Mouse (Mus musculus): ENCODE data around the gene Zmynd12.

Gene Zmynd12

GRCm38 (mm10) chr4:119447786-119448185 is 25.2 kb downstream of the Zmynd12 start:
- DNase-seq (ENCODE audit: low read depth, low spot score) = no peak

GRCm38 (mm10) chr4:119450436-119450835 is 27.8 kb downstream of the Zmynd12 start:
- no peak for DNase-seq (ENCODE audit: low read depth, low spot score)

- no peak for DNase-seq (ENCODE audit: low read depth, low spot score)
These were observed 30.5 kb downstream of the Zmynd12 start for GRCm38 (mm10) chr4:119453128-119453527.

DNA sequence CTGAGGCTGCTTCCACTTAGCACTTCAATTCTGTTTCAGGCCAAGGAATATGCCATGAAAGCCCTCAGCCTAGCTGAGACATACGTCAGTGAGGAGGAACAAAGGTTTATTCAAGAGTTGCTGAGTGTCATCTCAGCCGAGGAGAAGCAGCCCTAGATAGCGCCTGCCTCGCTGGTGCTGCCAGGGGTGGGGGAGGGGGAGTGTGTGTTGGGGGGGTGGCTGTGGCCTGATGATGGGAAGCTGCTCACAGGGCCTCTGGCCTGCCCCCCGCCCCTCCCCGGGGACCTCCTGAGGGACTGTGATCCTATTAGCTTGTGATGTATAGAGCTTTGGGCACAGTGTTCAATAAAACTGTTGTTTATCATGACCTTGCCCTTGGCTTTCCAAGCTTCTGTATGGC is 30.9 kb downstream of the Zmynd12 start:
- DNase-seq (ENCODE audit: low read depth, low spot score) = no peak

DNA sequence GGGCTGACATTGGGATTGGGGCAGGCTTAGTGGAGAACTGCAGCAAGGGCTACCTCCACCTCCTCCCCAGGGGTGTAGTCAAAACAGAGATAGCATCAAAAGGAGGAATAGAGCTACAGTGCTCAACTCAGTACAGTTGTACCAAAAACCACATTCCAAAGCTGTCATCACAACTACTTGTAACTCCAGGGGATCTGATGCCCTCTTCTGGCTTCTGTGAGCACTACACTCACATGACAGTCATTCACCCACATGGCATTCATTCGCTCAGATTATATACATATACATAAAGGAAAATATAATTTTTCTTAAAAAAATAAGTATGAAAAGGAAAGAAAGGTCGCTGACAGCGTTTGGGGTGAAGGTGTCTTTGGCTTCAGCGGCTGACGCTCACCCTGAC is 37.7 kb downstream of the Zmynd12 start:
- DNase-seq (ENCODE audit: low read depth, low spot score) = no peak

DNA sequence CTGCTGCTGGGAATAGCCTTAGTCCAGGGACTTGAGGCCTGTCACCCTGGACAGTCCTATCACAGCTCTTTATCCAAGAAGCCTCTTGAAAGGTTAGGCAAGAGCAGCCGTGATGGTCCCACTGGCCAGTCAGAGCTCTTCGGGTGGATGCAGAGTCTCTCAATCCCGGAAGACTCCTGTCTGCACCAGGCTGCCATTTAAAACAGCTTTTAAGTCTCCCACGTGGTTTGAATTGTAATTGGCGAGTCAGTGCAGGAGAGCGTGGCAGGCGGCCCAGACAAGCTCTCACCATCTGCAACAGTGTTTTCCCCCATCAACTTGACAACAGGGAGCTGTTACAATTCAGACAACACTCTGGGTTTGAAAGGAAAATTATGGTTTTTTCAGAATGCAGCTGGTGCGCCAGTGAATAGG is 38.1 kb downstream of the Zmynd12 start:
- no peak for DNase-seq (ENCODE audit: low read depth, low spot score)

- no peak for DNase-seq (ENCODE audit: low read depth, low spot score)
These were observed 39.8 kb downstream of the Zmynd12 start for GRCm38 (mm10) chr4:119462457-119462856.

- DNase-seq (ENCODE audit: low read depth, low spot score) = no peak
These were observed 40.5 kb downstream of the Zmynd12 start for GRCm38 (mm10) chr4:119462858-119463755.

DNA sequence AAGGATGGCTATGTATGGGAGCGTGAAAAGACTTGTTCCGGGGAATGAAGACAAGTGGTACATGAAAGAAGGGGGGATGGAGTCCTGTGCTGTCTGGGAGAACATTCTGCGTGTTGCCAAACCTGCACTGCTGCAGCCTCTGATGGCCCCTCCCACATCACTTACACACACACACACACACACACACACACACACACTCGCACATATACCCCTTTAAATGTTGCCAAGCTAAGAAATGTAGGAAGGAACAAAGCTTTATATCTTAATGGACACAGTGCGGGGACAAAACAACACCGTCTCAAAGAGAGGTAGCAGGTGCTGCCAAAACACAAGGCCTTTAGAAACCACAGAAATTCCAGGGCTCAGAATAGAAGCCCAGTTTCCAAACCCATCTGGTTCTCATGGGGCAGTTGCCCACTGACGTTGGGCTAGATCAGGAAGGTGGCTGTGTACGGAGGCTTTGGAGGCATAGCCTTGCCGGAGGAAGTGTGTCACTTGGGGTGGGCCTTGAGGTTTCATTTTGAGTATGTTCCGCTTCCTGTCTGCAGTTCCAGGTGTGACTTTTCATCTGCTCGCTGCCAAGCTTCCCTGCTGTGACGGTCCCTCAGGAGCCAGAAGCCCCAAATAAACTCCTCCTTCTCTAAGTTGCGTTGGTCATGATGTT is 41.3 kb downstream of the Zmynd12 start:
- DNase-seq (ENCODE audit: low read depth, low spot score) = no peak

DNA sequence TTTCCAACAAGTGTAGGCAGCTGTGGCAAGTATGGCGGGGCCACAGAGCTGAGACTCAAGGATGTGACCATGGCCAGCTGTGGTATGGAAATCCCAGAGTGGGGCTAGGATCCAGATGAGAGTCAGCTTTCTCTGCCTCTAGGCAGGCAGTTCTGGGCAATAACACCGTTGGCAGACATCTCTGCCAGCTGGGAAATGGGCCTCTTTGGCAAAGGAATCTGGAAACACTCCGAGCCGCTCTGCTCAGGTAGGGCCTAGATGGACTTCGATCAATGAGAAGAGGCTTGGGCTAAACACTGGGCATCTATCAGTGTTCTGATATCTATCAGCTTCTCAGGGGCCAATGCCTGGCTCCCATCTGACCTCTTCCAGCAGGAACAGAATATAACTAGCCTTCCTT is 43.2 kb downstream of the Zmynd12 start:
- no peak for DNase-seq (ENCODE audit: low read depth, low spot score)

GRCm38 (mm10) chr4:119467720-119468380 is 45.2 kb downstream of the Zmynd12 start:
- no peak for DNase-seq (ENCODE audit: low read depth, low spot score)

DNA sequence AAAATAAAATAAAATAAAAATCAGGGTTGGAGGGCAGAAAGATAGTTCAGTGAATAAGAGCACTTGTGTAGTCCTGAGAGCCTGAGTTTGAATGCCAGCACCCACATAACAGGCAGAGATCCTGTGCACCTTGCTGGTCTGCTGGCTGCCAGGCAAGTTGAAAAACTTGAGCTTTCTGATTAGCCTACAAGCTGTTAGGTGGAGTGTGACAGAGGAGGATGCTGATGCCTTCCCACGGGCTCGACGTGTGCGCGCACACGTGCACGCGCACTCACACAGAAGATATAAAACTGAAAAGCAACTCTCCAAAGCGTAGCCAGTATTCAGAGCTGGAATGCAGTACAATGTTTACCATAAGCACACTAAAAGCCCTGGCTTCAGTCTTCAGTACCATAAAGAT is 49.9 kb downstream of the Zmynd12 start:
- no peak for DNase-seq (ENCODE audit: low read depth, low spot score)

GRCm38 (mm10) chr4:119473150-119473549 is 50.5 kb downstream of the Zmynd12 start:
- no peak for DNase-seq (ENCODE audit: low read depth, low spot score)

DNA sequence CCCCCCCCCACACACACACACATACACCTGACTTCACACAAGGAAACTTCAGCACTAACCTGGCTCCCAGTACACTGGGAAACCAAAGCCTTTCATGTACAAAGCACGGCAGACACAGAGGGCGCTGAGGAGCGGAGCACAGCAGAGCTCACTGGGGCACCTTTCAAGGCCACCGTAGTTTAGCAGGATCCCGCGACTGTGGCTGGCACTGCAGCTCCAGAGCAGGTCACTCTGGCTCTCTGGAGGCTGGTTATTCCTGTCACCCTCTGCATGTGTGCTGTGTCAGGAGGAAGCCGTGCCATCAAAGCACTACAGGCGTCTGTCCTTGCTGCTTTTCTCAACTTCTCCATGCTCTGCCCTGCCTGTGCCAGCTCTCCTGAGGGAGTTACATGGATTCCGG is 60.4 kb downstream of the Zmynd12 start:
- DNase-seq (ENCODE audit: low read depth, low spot score) = no peak

GRCm38 (mm10) chr4:119484882-119485281 is 62.3 kb downstream of the Zmynd12 start:
- no peak for DNase-seq (ENCODE audit: low read depth, low spot score)

- no peak for DNase-seq (ENCODE audit: low read depth, low spot score)
These were observed 67.1 kb downstream of the Zmynd12 start for GRCm38 (mm10) chr4:119489666-119490065.

GRCm38 (mm10) chr4:119490806-119491205 is 68.2 kb downstream of the Zmynd12 start:
- DNase-seq (ENCODE audit: low read depth, low spot score) = peak; percentile 9

- peak; percentile 23 for DNase-seq (ENCODE audit: low read depth, low spot score)
These were observed 69.8 kb downstream of the Zmynd12 start, which contains the start of gene Rimkla for GRCm38 (mm10) chr4:119492291-119492932. TSS of gene Rimkla (minus strand) at chr4:119492628.

- DNase-seq (ENCODE audit: low read depth, low spot score) = no peak
These were observed 70.3 kb downstream of the Zmynd12 start for GRCm38 (mm10) chr4:119492933-119493327.

- DNase-seq (ENCODE audit: low read depth, low spot score) = no peak
These were observed 75.8 kb downstream of the Zmynd12 start for GRCm38 (mm10) chr4:119498319-119498848.

DNA sequence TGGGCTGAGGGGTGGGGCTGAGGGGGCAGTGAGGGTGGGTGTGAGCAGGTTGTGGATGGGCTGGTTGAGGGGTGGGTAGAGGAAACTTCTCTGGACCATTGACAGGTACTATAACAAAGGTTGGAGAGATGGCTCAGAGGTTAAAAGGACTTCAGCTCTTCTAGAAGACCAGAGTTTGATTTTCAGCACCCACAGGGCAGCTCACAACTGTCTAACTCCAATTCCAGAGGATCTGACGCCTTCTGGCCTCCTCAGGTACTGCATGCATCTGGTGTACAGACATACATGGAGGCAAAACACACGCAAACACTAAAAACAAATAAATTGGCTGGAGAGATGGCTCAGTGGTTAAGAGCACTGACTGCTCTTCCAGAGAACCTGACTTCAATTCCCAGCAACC is 89.0 kb downstream of the Zmynd12 start:
- DNase-seq (ENCODE audit: low read depth, low spot score) = no peak

- DNase-seq (ENCODE audit: low read depth, low spot score) = no peak
These were observed 90.1 kb downstream of the Zmynd12 start for GRCm38 (mm10) chr4:119512731-119513141.

Measured in embryo, embryonic 11.5 days (tissue).